Mouse (Mus musculus): ENCODE measurements around the gene Rnpep.

- TF ChIP-seq CTCF (IDR thresholded peaks at IDR 0.05; ENCODE audit: low read depth) (no peak), EP300 (optimal IDR thresholded peaks at IDR 0.05) (no peak)
These were observed 7.0 kb upstream of the Rnpep start for GRCm38 (mm10) chr1:135290908-135291307.

All from stomach, postnatal 0 days (tissue).